Mouse (Mus musculus): ENCODE results near the gene Clmp. TPM values are rescaled to one million over a fixed set of nuclear protein-coding genes. Genes with fewer than 3 reads are reported as not detected.

Gene Clmp
- total and polyA plus RNA-seq, 3 experiments: 2.8 to 5.5 (median 4.4) TPM

DNA sequence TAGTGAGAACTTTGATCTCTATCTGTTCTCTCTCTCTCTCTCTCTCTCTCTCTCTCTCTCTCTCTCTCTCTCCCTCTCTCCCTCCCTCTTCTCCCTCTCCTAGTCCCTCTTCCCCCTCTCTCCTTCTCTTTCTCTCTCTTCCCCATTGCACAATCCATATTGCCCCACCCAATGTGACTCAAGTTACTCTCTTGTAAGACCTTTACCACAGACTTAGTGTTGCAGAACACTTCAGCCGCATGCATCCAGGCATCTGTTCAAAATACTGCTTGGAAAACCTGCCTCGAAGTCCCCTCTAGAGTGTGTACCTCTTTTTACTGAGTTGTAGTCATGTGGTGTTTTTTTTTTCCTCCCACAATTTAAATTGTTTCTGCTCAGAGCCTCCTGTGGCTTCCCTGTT, 44.4 kb upstream of the Clmp start:
- Histone ChIP-seq H3K27me3 (ENCODE audit: control insufficient read depth, insufficient read depth, low read length) (no peaks in the 10 kb centered on the region), H3K4me3 (no peak overlapping the region), H3K4me1 (ENCODE audit: control insufficient read depth, insufficient read depth, low read length) (peaks cover 2% of the 10 kb centered on the region; the same call in 1 of the 2 replicates), H3K79me2 (replicated peaks; ENCODE audit: control insufficient read depth, insufficient read depth, low read length) (no peaks in the 10 kb centered on the region), H3K27ac (no peak overlapping the region), H3K9ac (ENCODE audit: low read depth, low read length) (no peak overlapping the region), H3K36me3 (ENCODE audit: control insufficient read depth, insufficient read depth, low read length) (no peaks in the 10 kb centered on the region)
- no peak for TF ChIP-seq POLR2A (IDR thresholded peaks at IDR 0.05; ENCODE audit: insufficient read depth, low read depth, low read length)
- TF ChIP-seq CTCF (IDR thresholded peaks at IDR 0.05): no peak
- no peak for TF ChIP-seq EP300 (IDR thresholded peaks at IDR 0.05; ENCODE audit: insufficient read depth, low read depth, low read length)
- WGBS: 78% methylated on average over 2 of the region's 2 CpGs
- DNase-seq: no peak
- intact Hi-C loops (cut with DNase I): no loop called here

GRCm38 (mm10) chr9:40642470-40643220, 43.1 kb upstream of the Clmp start:
- Histone ChIP-seq H3K27ac (no peak overlapping the region), H3K4me3 (no peak overlapping the region), H3K36me3 (ENCODE audit: control insufficient read depth, insufficient read depth, low read length) (no peaks in the 10 kb centered on the region), H3K27me3 (ENCODE audit: control insufficient read depth, insufficient read depth, low read length) (no peaks in the 10 kb centered on the region), H3K9ac (ENCODE audit: low read depth, low read length) (no peak overlapping the region), H3K79me2 (replicated peaks; ENCODE audit: control insufficient read depth, insufficient read depth, low read length) (no peaks in the 10 kb centered on the region), H3K4me1 (ENCODE audit: control insufficient read depth, insufficient read depth, low read length) (peaks cover 2% of the 10 kb centered on the region; the same call in 1 of the 2 replicates)
- no peak for TF ChIP-seq POLR2A (IDR thresholded peaks at IDR 0.05; ENCODE audit: insufficient read depth, low read depth, low read length)
- TF ChIP-seq CTCF (IDR thresholded peaks at IDR 0.05): no peak
- no peak for TF ChIP-seq EP300 (IDR thresholded peaks at IDR 0.05; ENCODE audit: insufficient read depth, low read depth, low read length)
- no peak for DNase-seq
- WGBS: 39% methylated on average over 16 of the region's 16 CpGs
- intact Hi-C loops (cut with DNase I): no loop called here

DNA sequence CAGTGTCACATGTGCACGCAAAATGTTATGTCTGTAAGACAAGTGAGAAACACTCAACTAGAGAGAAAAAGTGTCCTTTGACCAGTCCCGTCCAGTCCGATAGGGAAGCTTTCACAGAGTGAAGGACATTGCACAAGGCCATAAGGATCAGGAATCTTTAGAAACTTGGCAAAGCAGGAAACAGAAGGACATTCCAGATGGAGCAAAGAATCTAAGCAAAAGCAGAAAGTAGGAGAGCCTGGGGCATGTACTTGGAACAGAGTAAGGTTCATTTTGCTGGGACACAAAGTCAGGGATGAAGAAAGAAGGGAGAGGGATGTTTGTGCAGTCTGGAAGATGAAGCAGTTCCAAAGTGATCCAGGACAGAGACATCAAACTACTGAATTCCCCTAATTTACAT, 36.3 kb upstream of the Clmp start:
- Histone ChIP-seq H3K79me2 (replicated peaks; ENCODE audit: control insufficient read depth, insufficient read depth, low read length) (no peaks in the 10 kb centered on the region), H3K36me3 (ENCODE audit: control insufficient read depth, insufficient read depth, low read length) (no peaks in the 10 kb centered on the region), H3K4me3 (no peak overlapping the region), H3K27me3 (ENCODE audit: control insufficient read depth, insufficient read depth, low read length) (no peaks in the 10 kb centered on the region), H3K27ac (no peak overlapping the region), H3K9ac (ENCODE audit: low read depth, low read length) (no peak overlapping the region), H3K4me1 (ENCODE audit: control insufficient read depth, insufficient read depth, low read length) (no peaks in the 10 kb centered on the region; the same call in 1 of the 2 replicates)
- WGBS: 90% methylated on average over 3 of the region's 3 CpGs
- intact Hi-C loops (cut with DNase I): no loop called here
- no peak for TF ChIP-seq CTCF (IDR thresholded peaks at IDR 0.05)
- TF ChIP-seq EP300 (IDR thresholded peaks at IDR 0.05; ENCODE audit: insufficient read depth, low read depth, low read length): no peak
- no peak for TF ChIP-seq POLR2A (IDR thresholded peaks at IDR 0.05; ENCODE audit: insufficient read depth, low read depth, low read length)
- no peak for DNase-seq

DNA sequence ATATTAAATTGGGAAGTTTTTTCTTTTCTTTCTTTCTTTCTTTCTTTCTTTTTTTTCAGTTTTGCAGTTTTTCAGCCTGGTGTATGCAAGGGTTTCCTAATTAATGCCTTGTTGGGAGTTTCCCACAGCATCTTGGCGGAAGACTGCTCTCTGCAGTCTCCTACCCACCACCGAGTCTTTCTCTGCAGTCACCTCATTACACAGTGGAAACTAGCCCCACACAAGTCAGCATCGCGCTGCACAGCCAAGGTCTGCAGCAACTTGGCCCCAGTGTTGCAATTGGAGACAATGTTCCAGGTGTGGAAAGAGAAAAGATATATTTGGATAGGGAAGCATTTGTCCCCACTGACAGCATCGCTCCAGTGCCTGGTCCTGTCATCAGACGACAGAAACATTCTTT, 35.8 kb upstream of the Clmp start:
- WGBS: 70% methylated on average over 6 of the region's 6 CpGs
- H3K27ac ChIP-seq: no peak overlapping the region

GRCm38 (mm10) chr9:40651239-40651859, 34.4 kb upstream of the Clmp start:
- 59% methylated on average over 4 of the region's 4 CpGs for WGBS

More for the DNA sequence above, 35.8 kb upstream of the Clmp start:
- DNase-seq: no peak
- no peaks in the 10 kb centered on the region for H3K79me2 ChIP-seq (replicated peaks; ENCODE audit: control insufficient read depth, insufficient read depth, low read length)
- no peaks in the 10 kb centered on the region for H3K27me3 ChIP-seq (ENCODE audit: control insufficient read depth, insufficient read depth, low read length)
- H3K9ac ChIP-seq (ENCODE audit: low read depth, low read length): no peak overlapping the region
- H3K4me1 ChIP-seq (ENCODE audit: control insufficient read depth, insufficient read depth, low read length): no peaks in the 10 kb centered on the region; the same call in 1 of the 2 replicates
- intact Hi-C loops (cut with DNase I): no loop called here
- no peaks in the 10 kb centered on the region for H3K36me3 ChIP-seq (ENCODE audit: control insufficient read depth, insufficient read depth, low read length)
- H3K4me3 ChIP-seq: no peak overlapping the region
- no peak for TF ChIP-seq CTCF (IDR thresholded peaks at IDR 0.05)
- TF ChIP-seq EP300 (IDR thresholded peaks at IDR 0.05; ENCODE audit: insufficient read depth, low read depth, low read length): no peak
- TF ChIP-seq POLR2A (IDR thresholded peaks at IDR 0.05; ENCODE audit: insufficient read depth, low read depth, low read length): no peak

GRCm38 (mm10) chr9:40652757-40653156, 33.0 kb upstream of the Clmp start:
- Histone ChIP-seq H3K9ac (ENCODE audit: low read depth, low read length) (no peak overlapping the region), H3K4me1 (ENCODE audit: control insufficient read depth, insufficient read depth, low read length) (no peaks in the 10 kb centered on the region; the same call in 1 of the 2 replicates), H3K27me3 (ENCODE audit: control insufficient read depth, insufficient read depth, low read length) (no peaks in the 10 kb centered on the region), H3K36me3 (ENCODE audit: control insufficient read depth, insufficient read depth, low read length) (no peaks in the 10 kb centered on the region), H3K79me2 (replicated peaks; ENCODE audit: control insufficient read depth, insufficient read depth, low read length) (no peaks in the 10 kb centered on the region), H3K4me3 (no peak overlapping the region), H3K27ac (no peak overlapping the region)
- WGBS: 30% methylated on average over 9 of the region's 9 CpGs
- intact Hi-C loops (cut with DNase I): no loop called here
- no peak for DNase-seq
- TF ChIP-seq EP300 (IDR thresholded peaks at IDR 0.05; ENCODE audit: insufficient read depth, low read depth, low read length) (no peak), CTCF (IDR thresholded peaks at IDR 0.05) (no peak), POLR2A (IDR thresholded peaks at IDR 0.05; ENCODE audit: insufficient read depth, low read depth, low read length) (no peak)

More at GRCm38 (mm10) chr9:40651239-40651859, 34.4 kb upstream of the Clmp start:
- no peaks in the 10 kb centered on the region for H3K79me2 ChIP-seq (replicated peaks; ENCODE audit: control insufficient read depth, insufficient read depth, low read length)
- intact Hi-C loops (cut with DNase I): no loop called here
- H3K27me3 ChIP-seq (ENCODE audit: control insufficient read depth, insufficient read depth, low read length): no peaks in the 10 kb centered on the region
- peak overlapping the region; percentile 12; the same call in 1 of the 2 replicates for H3K27ac ChIP-seq
- H3K36me3 ChIP-seq (ENCODE audit: control insufficient read depth, insufficient read depth, low read length): no peaks in the 10 kb centered on the region
- H3K4me3 ChIP-seq: no peak overlapping the region
- TF ChIP-seq EP300 (IDR thresholded peaks at IDR 0.05; ENCODE audit: insufficient read depth, low read depth, low read length): no peak
- TF ChIP-seq POLR2A (IDR thresholded peaks at IDR 0.05; ENCODE audit: insufficient read depth, low read depth, low read length): no peak
- no peak for TF ChIP-seq CTCF (IDR thresholded peaks at IDR 0.05)
- H3K9ac ChIP-seq (ENCODE audit: low read depth, low read length): no peak overlapping the region
- DNase-seq: peak in 1 of 2 experiments; percentile 65
- H3K4me1 ChIP-seq (ENCODE audit: control insufficient read depth, insufficient read depth, low read length): no peaks in the 10 kb centered on the region; the same call in 1 of the 2 replicates
